Mouse (Mus musculus) erythroblast, embryonic 14.5 days (primary cell): ENCODE data around the gene Tubb4b. TPM values are rescaled to one million over a fixed set of nuclear protein-coding genes. Genes with fewer than 3 reads are reported as not detected.

Source experiments
- H3K27me3 ChIP-seq: 2 replicates; pipeline ENCODE4 v1.6.1; 2012; ENCODE audit warnings: inconsistent platforms; ENCODE audit not compliant: control insufficient read depth
- H3K36me3 ChIP-seq: 2 replicates; pipeline ENCODE4 v1.6.1; 2012; ENCODE audit warnings: mild to moderate bottlenecking, inconsistent platforms; ENCODE audit not compliant: control insufficient read depth
- H3K4me1 ChIP-seq: 2 replicates; pipeline ENCODE4 v1.6.1; 2012; ENCODE audit warnings: inconsistent platforms; ENCODE audit not compliant: control insufficient read depth
- H3K4me3 ChIP-seq: replicated peaks from 2 replicates; pipeline ENCODE3; 2012; ENCODE audit warnings: moderate library complexity, mild to moderate bottlenecking, inconsistent platforms
- H3K9me3 ChIP-seq: 2 replicates; pipeline ENCODE4 v1.6.1; 2012; ENCODE audit warnings: low read length, inconsistent platforms, mixed read lengths; ENCODE audit not compliant: control insufficient read depth
- GATA1 ChIP-seq: IDR thresholded peaks from 2 replicates; pipeline ENCODE4 v1.6.1; 2012; ENCODE audit warnings: low read length, inconsistent platforms, mixed read lengths
- TAL1 ChIP-seq: IDR thresholded peaks from 3 replicates; pipeline ENCODE4 v1.6.1; 2012; ENCODE audit warnings: low read length, inconsistent platforms, mixed read lengths
- polyA plus RNA-seq: library from polyadenylated mRNA; stranded (reverse); fragments of >175 nt; gene quantifications from 2 replicates; pipeline ENCODE4 v1.2.3, GENCODE M21; 2012

Tubb4b gene
- polyA plus RNA-seq, 1 experiment: 134 TPM

DNA sequence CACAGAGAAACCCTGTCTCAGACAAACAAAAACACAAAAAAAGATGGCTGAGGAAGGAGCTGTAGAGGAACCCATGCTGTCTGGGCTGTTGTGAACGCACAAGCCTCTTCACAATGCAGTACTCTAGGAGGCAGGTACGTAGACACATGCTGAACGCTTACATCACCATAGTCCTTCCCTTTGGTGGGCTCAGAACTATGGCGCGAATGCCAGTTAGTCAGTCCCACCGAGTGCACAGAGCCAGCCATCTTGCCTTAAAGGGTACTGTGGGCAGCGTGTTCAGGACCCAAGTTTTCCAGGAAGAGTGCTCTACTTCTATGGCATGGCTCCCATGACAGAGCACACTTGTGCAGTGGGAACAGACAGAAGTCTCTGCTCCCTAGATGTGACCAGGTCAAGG lies 40.0 kb downstream of the Tubb4b start:
- H3K27me3 ChIP-seq: peaks cover 80% of the 10 kb centered on the region
- no peaks in the 10 kb centered on the region for H3K36me3 ChIP-seq
- no peak for TF ChIP-seq GATA1
- no peak for TF ChIP-seq TAL1
- peaks cover 2% of the 10 kb centered on the region; the same call in 1 of the 2 replicates for H3K9me3 ChIP-seq
- peaks cover 45% of the 10 kb centered on the region for H3K4me1 ChIP-seq
- no peak overlapping the region for H3K4me3 ChIP-seq

DNA sequence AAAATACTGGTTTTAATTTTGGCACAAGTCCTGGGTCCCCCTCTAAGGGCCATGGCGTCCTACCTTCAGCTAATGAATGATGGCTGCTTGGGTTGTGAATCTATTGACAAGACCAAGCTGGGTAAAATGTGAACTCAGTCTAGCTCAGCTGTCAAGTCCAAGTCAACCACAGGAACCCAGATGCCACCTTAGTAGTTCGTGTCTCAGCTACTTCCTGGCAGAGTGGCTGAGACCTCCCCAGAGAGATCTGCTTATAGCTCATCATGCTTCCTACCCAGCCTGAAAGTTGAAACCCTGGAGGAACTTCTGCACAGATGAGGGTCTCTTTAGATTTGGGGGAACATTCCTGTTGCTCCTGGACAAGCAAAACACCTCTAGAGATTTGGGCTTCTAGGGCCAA lies 41.2 kb downstream of the Tubb4b start:
- TF ChIP-seq TAL1: no peak
- no peak for TF ChIP-seq GATA1
- Histone ChIP-seq H3K4me1 (peaks cover 53% of the 10 kb centered on the region), H3K27me3 (peaks cover 92% of the 10 kb centered on the region), H3K9me3 (peaks cover 2% of the 10 kb centered on the region; the same call in 1 of the 2 replicates), H3K4me3 (no peak overlapping the region), H3K36me3 (no peaks in the 10 kb centered on the region)

DNA sequence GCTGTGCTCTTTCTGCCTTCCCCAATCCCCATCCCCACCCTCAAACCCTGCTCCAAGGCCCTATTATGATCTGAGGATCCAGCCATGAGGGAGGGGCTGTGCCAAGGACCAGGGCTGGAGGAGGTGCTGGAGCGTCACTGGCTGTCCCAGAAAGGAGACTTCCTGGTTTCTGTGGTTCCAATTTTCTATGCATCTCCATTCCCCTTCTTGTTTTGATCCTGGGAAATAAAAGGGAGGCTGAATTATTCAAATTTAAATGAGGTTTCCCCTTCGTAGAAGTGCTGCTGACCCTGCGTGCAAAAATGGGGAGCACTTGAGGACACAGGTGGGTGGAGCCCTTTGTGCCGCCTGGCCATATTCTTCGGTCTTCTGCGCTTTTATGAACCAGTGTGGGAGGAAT lies 41.8 kb downstream of the Tubb4b start:
- TF ChIP-seq GATA1: no peak
- TF ChIP-seq TAL1: no peak
- H3K9me3 ChIP-seq: peaks cover 2% of the 10 kb centered on the region; the same call in 1 of the 2 replicates
- peaks cover 59% of the 10 kb centered on the region for H3K4me1 ChIP-seq
- H3K27me3 ChIP-seq: peaks cover 97% of the 10 kb centered on the region
- H3K4me3 ChIP-seq: no peak overlapping the region
- H3K36me3 ChIP-seq: no peaks in the 10 kb centered on the region

DNA sequence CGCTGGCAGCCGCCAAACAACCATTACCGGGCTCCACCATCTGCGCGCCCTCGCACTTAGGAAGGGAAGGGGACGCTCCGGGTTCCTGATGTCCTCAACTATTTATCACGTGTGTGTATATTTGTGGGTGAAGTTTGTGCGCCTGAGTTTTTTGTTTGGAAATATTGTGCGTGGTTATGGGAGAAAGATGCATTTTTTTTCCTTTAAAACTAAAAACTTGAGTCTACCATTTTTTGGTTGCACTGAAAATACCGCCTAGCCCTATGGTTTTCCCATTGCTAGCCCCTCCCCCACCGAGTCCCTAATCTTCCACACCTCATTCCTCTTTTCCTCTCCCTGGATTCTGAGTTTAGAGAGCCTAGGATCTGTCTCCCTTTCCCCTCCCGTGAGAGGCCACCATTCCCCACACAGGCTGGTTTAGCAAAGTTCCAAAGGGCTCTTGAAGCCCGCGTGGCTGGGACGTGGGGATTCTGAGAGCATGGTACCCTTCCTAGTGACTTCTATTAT lies 42.6 kb downstream of the Tubb4b start:
- H3K36me3 ChIP-seq: no peaks in the 10 kb centered on the region
- H3K27me3 ChIP-seq: peaks cover 98% of the 10 kb centered on the region
- H3K4me3 ChIP-seq: peak overlapping the region; percentile 68
- TF ChIP-seq TAL1: no peak
- no peak for TF ChIP-seq GATA1
- peaks cover 2% of the 10 kb centered on the region; the same call in 1 of the 2 replicates for H3K9me3 ChIP-seq
- peaks cover 63% of the 10 kb centered on the region for H3K4me1 ChIP-seq

DNA sequence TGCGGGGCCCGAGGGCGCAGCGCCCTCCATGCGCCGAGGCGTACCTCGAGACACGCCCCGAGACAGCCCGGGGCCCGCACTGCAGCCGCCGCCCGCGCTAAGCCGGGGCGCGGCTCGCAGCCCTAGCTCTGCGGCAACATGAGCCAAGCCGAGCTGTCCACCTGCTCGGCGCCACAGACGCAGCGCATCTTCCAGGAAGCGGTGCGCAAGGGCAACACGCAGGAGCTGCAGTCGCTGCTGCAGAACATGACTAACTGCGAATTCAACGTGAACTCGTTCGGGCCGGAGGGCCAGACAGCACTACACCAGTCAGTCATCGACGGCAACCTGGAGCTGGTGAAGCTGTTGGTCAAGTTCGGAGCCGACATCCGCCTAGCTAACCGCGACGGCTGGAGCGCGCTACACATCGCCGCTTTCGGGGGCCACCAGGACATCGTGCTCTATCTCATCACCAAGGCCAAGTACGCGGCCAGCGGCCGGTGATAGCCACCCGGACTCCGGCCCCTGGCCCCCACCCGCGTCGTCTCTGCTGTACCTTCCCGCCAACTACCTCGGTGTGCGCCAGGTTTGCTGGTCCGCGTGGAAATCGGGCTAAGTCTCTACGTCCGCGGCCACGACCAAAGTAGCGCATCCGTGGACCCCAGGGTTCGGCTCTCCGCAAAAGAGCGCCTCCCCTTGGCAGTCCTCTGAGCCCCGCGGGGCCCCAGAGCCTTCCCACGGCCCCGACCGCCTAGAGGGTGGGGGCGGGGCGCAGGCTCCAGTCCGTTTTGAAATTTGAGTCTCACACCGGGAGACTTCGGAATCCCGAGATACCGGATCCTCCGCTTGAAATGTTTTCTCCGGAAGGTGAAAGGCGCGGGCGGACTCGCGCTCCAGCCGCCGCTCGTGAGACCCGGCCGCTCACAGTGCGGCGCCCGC lies 43.3 kb downstream of the Tubb4b start:
- TF ChIP-seq TAL1: no peak
- TF ChIP-seq GATA1: no peak
- H3K27me3 ChIP-seq: peaks cover 97% of the 10 kb centered on the region
- no peaks in the 10 kb centered on the region for H3K36me3 ChIP-seq
- peaks cover 2% of the 10 kb centered on the region; the same call in 1 of the 2 replicates for H3K9me3 ChIP-seq
- H3K4me3 ChIP-seq: peak overlapping the region; percentile 68
- H3K4me1 ChIP-seq: peaks cover 67% of the 10 kb centered on the region

DNA sequence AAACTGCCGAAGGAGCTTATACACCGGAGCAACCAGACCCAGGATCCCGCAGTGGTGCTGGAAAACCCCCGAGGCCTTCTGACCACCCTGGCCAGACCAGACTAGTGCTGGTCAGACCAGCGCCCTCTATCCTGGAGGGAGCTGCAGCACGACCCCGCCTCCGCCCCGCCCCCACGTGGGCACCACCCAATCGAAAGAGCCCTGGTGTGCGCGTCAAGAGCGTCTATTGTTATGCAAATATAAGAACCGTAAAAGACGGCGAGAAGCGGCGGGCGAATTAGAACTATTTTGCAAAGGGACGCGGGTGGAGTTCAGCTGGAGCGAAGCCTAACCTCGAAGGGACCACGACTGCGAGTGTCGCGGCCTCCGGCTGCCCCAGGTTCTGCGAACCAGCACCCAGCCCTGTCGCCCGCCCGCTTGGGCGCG lies 44.0 kb downstream of the Tubb4b start, which contains the start of gene Nrarp:
TSS of gene Nrarp (plus strand) at position 281 of the 426 bp plus-strand sequence.
- H3K4me1 ChIP-seq: peaks cover 67% of the 10 kb centered on the region
- TF ChIP-seq TAL1 (no peak), GATA1 (no peak)
- peaks cover 89% of the 10 kb centered on the region for H3K27me3 ChIP-seq

DNA sequence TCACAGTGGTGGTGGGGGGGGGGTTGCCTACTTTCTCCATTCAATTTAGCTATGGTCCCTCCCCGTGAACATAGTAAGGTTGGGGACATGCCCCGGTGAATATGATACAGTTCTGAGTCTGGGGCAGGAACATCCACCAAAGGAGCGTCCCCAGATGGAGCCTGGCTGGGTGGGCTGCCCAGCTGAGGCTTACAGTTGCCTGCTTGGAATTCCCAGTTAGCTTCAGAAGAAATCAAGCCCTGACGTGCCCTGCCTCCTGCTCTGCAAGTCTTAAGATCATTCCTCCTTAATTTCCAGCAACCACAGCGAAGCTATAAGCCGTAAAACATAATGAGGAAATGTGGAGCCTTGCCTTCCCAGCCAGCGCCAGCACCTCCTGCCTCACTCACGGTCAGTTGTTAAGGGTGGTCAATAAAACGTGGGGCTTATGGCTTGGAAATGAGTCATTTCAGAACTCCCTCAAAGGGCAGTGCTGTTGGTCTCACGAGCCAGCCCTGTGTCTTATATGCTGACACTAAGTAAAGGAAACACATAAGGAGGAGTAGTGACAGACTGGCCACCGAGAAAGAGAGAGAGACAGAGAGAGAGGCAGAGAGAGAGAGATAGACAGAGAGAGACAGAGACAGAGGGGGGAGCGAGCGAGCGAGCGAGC lies 44.8 kb downstream of the Tubb4b start:
- H3K4me1 ChIP-seq: peaks cover 70% of the 10 kb centered on the region
- TF ChIP-seq GATA1 (no peak), TAL1 (no peak)
- peaks cover 2% of the 10 kb centered on the region; the same call in 1 of the 2 replicates for H3K9me3 ChIP-seq
- H3K36me3 ChIP-seq: no peaks in the 10 kb centered on the region
- peak overlapping the region; percentile 68 for H3K4me3 ChIP-seq
- H3K27me3 ChIP-seq: peaks cover 81% of the 10 kb centered on the region

More for the DNA sequence above, 44.0 kb downstream of the Tubb4b start, which contains the start of gene Nrarp:
- H3K36me3 ChIP-seq: no peaks in the 10 kb centered on the region
- peaks cover 2% of the 10 kb centered on the region; the same call in 1 of the 2 replicates for H3K9me3 ChIP-seq
- H3K4me3 ChIP-seq: peak within 1 kb of the TSS; percentile 68

DNA sequence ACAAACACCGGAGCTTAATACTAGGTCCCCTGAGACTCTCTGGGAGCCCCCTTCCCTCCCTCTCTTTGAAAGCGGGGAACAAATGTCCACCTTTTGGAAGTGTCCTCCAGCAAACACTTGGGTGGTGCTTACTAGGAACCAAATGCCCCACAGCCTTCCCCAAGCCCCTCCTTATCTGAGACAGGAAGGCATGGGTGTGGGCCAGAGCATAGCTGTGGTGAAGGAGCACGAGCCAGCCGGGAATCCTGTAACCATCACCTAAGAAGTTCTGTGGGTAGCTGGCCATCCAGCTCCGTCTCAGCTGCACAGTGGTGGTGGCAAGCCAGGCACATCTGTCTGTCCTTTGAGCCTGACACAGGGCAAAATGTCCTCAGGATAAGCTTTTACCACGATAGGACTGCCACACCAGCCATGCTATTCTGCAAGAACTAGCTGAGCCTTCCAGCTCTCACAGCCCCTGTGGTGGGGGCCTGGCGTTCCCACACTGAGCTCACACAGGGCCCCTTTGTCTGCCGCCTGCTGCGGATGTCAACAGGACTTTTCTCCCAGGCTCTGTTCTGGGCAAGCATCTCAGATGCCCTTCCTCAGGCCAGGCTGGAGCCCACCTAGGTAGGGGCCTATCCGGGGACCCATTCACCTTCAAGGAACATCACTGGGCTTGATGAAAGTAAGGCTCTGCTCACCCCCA lies 46.1 kb downstream of the Tubb4b start:
- no peak for TF ChIP-seq GATA1
- TF ChIP-seq TAL1: no peak
- peaks cover 69% of the 10 kb centered on the region for H3K27me3 ChIP-seq
- no peaks in the 10 kb centered on the region for H3K36me3 ChIP-seq
- peaks cover 2% of the 10 kb centered on the region; the same call in 1 of the 2 replicates for H3K9me3 ChIP-seq
- H3K4me3 ChIP-seq: no peak overlapping the region
- H3K4me1 ChIP-seq: peaks cover 83% of the 10 kb centered on the region
